Mouse (Mus musculus) liver, embryonic 14.5 days (tissue): ENCODE data around the gene Rin2. TPM values are rescaled to one million over a fixed set of nuclear protein-coding genes. Genes with fewer than 3 reads are reported as not detected.

Source experiments
- ATAC-seq: fragments of 200-750 bp; cut with Nextera tagmentation; 2 replicates; pipeline ENCODE4 v1.8.0; 2017; ENCODE audit warnings: moderate number of reproducible peaks, mild to moderate bottlenecking, moderate library complexity; ENCODE audit not compliant: insufficient read depth
- DNase-seq, 3 experiments: peaks; one replicate each; pipeline ENCODE4 v3.0.0-alpha.2; 2012 to 2013; ENCODE audit warnings: low read depth in 3 of 3, low spot score in 3 of 3
- H3K27ac ChIP-seq: fragments of 300-500 bp; sonication (generic); 2 replicates; pipeline ENCODE4 v1.5.1; 2014; ENCODE audit warnings: moderate library complexity, mild to moderate bottlenecking, control low read depth, inconsistent platforms
- H3K27me3 ChIP-seq: fragments of 300-500 bp; sonication (generic); 2 replicates; pipeline ENCODE4 v1.6.1; 2014; ENCODE audit warnings: mild to moderate bottlenecking, low read length, moderate library complexity; ENCODE audit not compliant: control insufficient read depth, insufficient read depth
- H3K36me3 ChIP-seq: fragments of 300-500 bp; sonication (generic); replicated peaks from 2 replicates; pipeline ENCODE4 v1.6.1; 2014; ENCODE audit warnings: low read depth; ENCODE audit not compliant: control insufficient read depth, insufficient read depth
- H3K4me1 ChIP-seq, 2 experiments: fragments of 200-500 bp in 1 of 2; fragments of 300-500 bp in 1 of 2; sonication (generic) in 1 of 2; replicated peaks; 2 replicates each; pipeline ENCODE4 v1.6.1; 2012 to 2014; ENCODE audit warnings: antibody characterized with exemption in 1 of 2, inconsistent platforms in 1 of 2, low read length in 1 of 2; ENCODE audit not compliant: control insufficient read depth in 2 of 2, insufficient read depth in 2 of 2
- H3K4me2 ChIP-seq: fragments of 300-500 bp; sonication (generic); 2 replicates; pipeline ENCODE4 v1.6.1; 2014; ENCODE audit warnings: low read depth, mild to moderate bottlenecking, control low read depth, moderate library complexity
- H3K4me3 ChIP-seq, 2 experiments: fragments of 200-500 bp in 1 of 2; fragments of 300-500 bp in 1 of 2; sonication (generic) in 1 of 2; 2 replicates each; pipeline ENCODE4 v1.5.1; 2012 to 2014; ENCODE audit warnings: low read depth in 2 of 2, low read length in 2 of 2, mild to moderate bottlenecking in 2 of 2, control low read depth in 1 of 2, inconsistent platforms in 1 of 2, moderate library complexity in 1 of 2; ENCODE audit not compliant: insufficient read depth in 1 of 2
- H3K9ac ChIP-seq: fragments of 300-500 bp; sonication (generic); replicated peaks from 2 replicates; pipeline ENCODE4 v1.6.1; 2014; ENCODE audit warnings: mild to moderate bottlenecking, control low read depth, moderate library complexity
- H3K9me3 ChIP-seq: fragments of 300-500 bp; sonication (generic); 2 replicates; pipeline ENCODE4 v1.6.1; 2016; ENCODE audit warnings: low read length, mixed read lengths; ENCODE audit not compliant: control insufficient read depth
- CTCF ChIP-seq: IDR thresholded peaks from 2 replicates; pipeline ENCODE4 v1.5.1; 2016; ENCODE audit warnings: antibody characterized with exemption, low read depth, control low read depth
- EP300 ChIP-seq: IDR thresholded peaks from 2 replicates; pipeline ENCODE4 v1.6.1; 2016; ENCODE audit warnings: antibody characterized with exemption, low read depth
- WGBS: fragments of 180-500 bp; shearing (Covaris S2); extraction: QIAGEN DNeasy Blood & Tissue Kit; methylation state at CpG from one replicate; pipeline ENCODE4 v1.1.7; 2014; ENCODE audit not compliant: insufficient replicate concordance; 5-methylcytosine and 5-hydroxymethylcytosine counted together
- polyA plus RNA-seq, 2 experiments: library from polyadenylated mRNA; depleted of rRNA in 1 of 2; stranded (reverse) in 1 of 2; unstranded in 1 of 2; fragments of >200 nt; fragmentation: Nextera tagmentation in 1 of 2; extraction: Ambion mirVana in 1 of 2; gene quantifications; 2 replicates each; pipeline versions ENCODE4 v1.2.1 to v1.2.3; 2012 to 2014

The Rin2 gene
- polyA plus RNA-seq, 2 experiments: 1.1 to 1.7 TPM

DNA sequence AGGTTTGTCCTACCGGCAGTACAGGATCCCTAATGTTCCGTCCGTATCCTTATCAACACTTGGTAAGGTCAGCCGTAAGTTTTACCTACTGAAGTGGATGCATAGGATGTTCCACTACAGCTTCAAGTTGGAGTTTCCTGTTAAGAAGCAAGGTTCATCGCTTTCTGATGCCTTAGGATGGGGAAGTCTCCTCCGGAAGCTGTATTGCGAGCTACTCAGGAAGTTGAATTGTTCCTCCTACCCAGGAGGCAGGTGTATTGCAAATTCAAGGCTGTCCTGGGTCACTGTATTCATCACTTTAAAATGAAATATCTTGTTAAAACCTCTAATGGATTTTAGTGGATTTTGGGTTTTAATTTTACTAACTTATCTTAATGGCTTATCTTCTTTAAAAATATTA lies 79.0 kb downstream of the Rin2 start:
- WGBS: 27% methylated on average over 7 of the region's 7 CpGs
- no peaks in the 10 kb centered on the region for H3K9me3 ChIP-seq
- H3K9ac ChIP-seq: no peak overlapping the region
- TF ChIP-seq CTCF (no peak), EP300 (no peak)
- no peak for ATAC-seq
- peaks cover 0 to 3% of the 10 kb centered on the region in 2 experiments; a peak in 1 of 4 replicates for H3K4me1 ChIP-seq
- no peak overlapping the region for H3K27ac ChIP-seq
- H3K4me2 ChIP-seq: no peak overlapping the region
- no peaks in the 10 kb centered on the region for H3K27me3 ChIP-seq
- no peak overlapping the region for H3K4me3 ChIP-seq
- H3K36me3 ChIP-seq: no peaks in the 10 kb centered on the region
- DNase-seq: no peak

DNA sequence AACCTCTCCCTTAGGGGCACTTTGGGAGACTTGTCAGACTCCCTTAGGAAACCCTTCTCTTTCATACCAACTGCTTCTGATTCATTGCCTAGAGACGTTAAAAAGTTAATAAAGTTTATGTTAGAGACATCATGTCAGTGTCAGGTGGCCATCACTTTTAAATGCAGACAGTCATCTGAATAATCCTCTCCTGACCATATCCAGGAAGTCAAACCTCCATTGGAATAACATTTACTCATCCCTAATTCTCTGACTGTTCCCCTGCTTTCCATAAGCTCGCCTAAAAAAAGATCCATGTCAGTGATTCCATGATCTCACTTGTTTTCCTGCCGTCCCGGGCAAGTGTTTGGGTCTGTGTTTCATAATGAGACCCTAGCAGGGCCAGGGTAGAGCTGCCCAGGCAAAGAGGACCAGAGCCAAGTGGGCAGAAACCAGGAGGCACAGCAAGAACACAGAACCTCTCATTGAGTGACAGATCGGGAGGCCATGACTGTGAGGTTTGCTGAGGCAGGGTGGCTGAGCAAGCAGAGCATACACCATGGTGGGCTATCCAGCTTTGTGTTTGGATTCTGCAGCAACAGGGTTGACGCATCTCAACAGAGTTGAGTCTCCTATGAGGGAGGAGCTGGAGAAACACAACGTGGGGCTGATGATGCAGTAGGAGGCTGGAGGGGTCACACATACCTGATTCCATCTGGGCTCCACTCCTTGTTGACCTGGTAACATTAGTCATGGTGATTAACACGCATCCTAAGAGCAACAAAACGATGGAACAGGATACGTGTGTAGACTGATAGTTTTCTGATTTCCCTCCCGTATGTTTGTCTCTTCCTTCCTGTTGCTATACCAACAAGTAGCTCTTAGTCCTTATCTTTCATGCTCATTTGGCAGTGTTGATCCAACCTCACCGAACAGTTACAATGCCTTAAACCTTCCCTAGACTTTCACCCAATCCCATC lies 81.1 kb downstream of the Rin2 start:
- Histone ChIP-seq H3K4me3 (no peak overlapping the region), H3K4me2 (no peak overlapping the region), H3K27ac (no peak overlapping the region), H3K4me1 (peaks cover 0 to 3% of the 10 kb centered on the region in 2 experiments; a peak in 1 of 4 replicates), H3K9ac (no peak overlapping the region), H3K9me3 (no peaks in the 10 kb centered on the region), H3K27me3 (no peaks in the 10 kb centered on the region), H3K36me3 (no peaks in the 10 kb centered on the region)
- 34% methylated on average over 12 of the region's 12 CpGs for WGBS
- ATAC-seq: no peak
- TF ChIP-seq CTCF: no peak
- TF ChIP-seq EP300: no peak
- no peak for DNase-seq

DNA sequence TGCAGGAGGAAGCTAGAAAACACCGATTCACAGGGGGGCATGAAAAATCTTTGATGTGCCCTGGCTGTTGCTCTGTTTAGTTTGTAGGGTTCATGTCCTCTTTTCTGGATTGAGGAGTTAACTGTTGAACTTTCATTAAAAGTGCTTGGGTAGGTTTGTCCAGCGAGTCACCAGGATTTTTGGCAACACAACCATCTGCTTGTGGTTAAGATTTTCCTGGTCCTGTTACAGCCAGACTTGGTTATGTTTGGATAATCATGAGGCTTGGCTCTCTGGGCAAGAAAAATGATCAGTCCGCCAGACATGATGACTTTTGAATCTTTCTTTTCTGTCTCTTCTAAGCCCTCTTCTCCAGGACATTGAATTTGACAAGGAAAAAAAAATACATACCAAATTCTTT lies 85.1 kb downstream of the Rin2 start:
- no peak overlapping the region for H3K4me2 ChIP-seq
- 42% methylated on average over 3 of the region's 3 CpGs for WGBS
- H3K27ac ChIP-seq: no peak overlapping the region
- no peak overlapping the region for H3K9ac ChIP-seq
- no peaks in the 10 kb centered on the region for H3K9me3 ChIP-seq
- TF ChIP-seq CTCF (no peak), EP300 (no peak)
- H3K4me1 ChIP-seq: no peaks in the 10 kb centered on the region
- ATAC-seq (no peak), DNase-seq (no peak)
- H3K4me3 ChIP-seq: no peak overlapping the region
- no peaks in the 10 kb centered on the region for H3K36me3 ChIP-seq
- H3K27me3 ChIP-seq: no peaks in the 10 kb centered on the region

DNA sequence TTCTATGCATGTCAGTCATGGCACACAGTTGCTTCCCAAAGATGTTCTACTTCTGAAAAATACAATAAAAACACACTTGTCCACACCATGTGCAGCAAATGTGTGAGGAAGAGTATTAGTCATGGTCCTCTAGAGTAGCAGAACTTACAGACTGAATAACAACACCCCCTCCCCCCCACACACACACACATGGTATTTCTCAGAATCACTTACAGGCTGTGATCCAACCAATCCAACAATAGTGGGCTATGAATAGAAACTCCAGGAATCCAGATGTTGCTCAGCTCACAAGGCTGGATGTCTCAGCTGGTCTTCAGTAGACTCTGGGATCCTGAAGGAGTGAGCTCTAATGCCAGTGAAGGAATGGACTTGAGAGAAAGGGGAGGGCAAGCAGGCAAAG lies 86.4 kb downstream of the Rin2 start:
- Histone ChIP-seq H3K4me2 (no peak overlapping the region), H3K27ac (no peak overlapping the region), H3K9me3 (no peaks in the 10 kb centered on the region), H3K4me3 (no peak overlapping the region), H3K36me3 (no peaks in the 10 kb centered on the region), H3K27me3 (no peaks in the 10 kb centered on the region), H3K9ac (no peak overlapping the region), H3K4me1 (no peaks in the 10 kb centered on the region)
- ATAC-seq: no peak
- TF ChIP-seq EP300: no peak
- TF ChIP-seq CTCF: no peak
- DNase-seq: no peak

DNA sequence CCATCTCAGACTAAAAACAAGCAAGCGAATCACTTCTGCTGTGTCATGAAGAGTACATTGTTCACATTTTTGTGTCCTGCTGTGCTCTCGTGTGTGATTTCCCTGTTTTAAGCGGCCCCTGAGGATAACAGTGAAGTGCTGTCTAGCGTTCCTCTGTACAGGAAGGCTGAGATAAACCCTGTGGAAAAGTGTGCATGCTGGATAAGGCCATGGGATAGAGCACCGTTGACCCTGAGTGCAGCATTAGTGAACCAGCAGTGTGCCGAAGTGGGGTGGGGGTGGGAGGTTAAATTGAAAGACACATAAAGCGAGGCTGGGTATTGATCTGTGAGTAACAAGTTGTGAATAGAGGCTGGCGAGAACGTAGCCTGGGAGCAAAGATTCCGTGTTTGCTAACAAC lies 94.9 kb downstream of the Rin2 start:
- DNase-seq: no peak
- Histone ChIP-seq H3K27ac (no peak overlapping the region), H3K4me3 (no peak overlapping the region), H3K4me2 (no peak overlapping the region), H3K4me1 (no peaks in the 10 kb centered on the region), H3K36me3 (no peaks in the 10 kb centered on the region), H3K27me3 (no peaks in the 10 kb centered on the region), H3K9ac (no peak overlapping the region), H3K9me3 (no peaks in the 10 kb centered on the region)
- WGBS: 42% methylated on average over 10 of the region's 10 CpGs
- TF ChIP-seq CTCF (no peak), EP300 (no peak)
- no peak for ATAC-seq
